Mouse (Mus musculus) embryo, embryonic 9.5 days (tissue): ENCODE measurements around the gene Sqor.

Experiments
- DNase-seq: peaks from one replicate; pipeline ENCODE4 v3.0.0-alpha.2; 2017; ENCODE audit errors: extremely low spot score

Sqor gene

GRCm38 (mm10) chr2:122783730-122784129 lies 18.7 kb downstream of the Sqor start:
- no peak for DNase-seq

- no peak for DNase-seq
These were observed 19.7 kb downstream of the Sqor start for GRCm38 (mm10) chr2:122784701-122785100.

DNA sequence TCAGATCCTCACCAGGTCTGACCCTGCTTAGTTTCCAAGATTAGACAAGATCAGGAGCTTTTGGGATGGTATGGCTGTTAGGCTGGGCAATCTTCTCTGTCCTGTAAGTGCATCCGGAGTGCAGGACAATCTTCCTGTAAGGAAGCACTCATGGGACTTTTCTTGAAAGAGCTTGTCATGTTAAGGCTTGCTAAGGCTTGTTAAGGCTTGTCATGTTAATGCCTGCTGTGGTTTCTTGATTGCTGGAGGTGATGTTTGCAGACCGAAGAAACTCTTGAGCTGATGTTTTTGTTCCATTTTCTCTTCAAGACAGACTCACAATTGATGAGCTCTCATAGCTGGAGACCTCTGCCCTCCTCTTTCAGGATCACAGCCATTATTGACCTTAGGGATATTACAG lies 21.1 kb downstream of the Sqor start:
- no peak for DNase-seq

GRCm38 (mm10) chr2:122789311-122789710 lies 24.3 kb downstream of the Sqor start:
- DNase-seq = no peak

- no peak for DNase-seq
These were observed 24.7 kb downstream of the Sqor start for GRCm38 (mm10) chr2:122789730-122790129.

GRCm38 (mm10) chr2:122804392-122804791 lies 39.4 kb downstream of the Sqor start:
- DNase-seq = no peak

DNA sequence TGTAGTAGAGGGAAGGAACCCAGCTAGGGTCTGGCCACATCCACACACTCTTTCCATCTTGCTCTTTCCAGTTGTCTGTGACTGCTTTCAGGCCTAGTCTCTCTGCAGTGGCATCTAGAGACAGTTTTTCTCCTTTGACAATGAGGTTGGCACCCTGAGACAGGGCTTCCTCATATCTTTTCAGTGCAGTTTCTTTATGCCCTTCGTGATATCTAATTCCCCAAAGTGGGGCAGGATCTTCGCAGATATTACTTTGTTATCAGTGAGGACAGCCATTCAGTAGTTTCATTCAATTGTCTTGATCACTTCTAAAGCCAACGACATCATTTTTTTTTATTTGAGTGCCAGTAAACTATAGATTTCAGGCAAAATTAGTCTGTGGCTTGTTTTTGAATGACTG lies 41.0 kb downstream of the Sqor start:
- DNase-seq = no peak

- no peak for DNase-seq
These were observed 44.0 kb downstream of the Sqor start for GRCm38 (mm10) chr2:122809027-122809426.

DNA sequence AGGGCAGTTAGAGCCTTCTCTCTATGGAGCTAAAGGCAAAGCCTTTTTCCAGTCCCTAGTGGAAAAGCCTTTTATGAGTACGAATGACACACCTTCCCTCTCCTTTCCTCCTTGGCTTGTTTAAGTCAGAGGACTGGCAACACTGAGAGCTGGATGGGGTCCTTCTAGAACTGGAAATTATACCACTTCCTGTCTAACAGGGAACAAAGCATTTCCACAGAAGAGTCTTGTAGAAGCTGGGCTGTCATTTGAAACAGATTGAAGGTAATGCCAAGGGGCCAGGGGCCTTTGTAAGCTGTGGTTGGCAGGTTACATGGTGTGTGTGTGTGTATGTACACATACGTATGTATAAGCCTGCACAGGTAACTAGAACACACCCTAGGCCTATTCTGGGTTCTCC lies 51.9 kb downstream of the Sqor start:
- no peak for DNase-seq

DNA sequence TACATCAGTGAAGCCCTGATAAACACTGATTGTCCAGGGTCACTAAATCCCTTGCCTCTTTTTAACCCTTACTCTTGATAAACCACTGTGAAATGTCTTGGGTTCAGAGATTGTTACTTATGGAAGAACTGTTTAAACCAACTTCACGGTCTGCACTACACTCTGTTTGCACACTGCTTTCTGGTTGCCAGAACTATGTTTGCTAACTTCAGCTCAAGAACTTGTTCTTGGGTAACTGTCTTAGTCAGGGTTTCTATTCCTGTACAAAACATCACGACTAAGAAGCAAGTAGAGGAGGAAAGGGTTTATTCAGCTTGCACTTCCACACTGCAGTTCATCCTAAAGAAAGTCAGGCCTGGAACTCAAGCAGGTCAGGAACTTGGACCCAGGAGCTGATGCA lies 56.2 kb downstream of the Sqor start:
- DNase-seq = no peak

GRCm38 (mm10) chr2:122825406-122826236 lies 60.6 kb downstream of the Sqor start:
- peak; percentile 53 for DNase-seq

GRCm38 (mm10) chr2:122826302-122826701 lies 61.3 kb downstream of the Sqor start:
- DNase-seq = no peak

GRCm38 (mm10) chr2:122854636-122855035 lies 89.6 kb downstream of the Sqor start:
- DNase-seq = no peak

DNA sequence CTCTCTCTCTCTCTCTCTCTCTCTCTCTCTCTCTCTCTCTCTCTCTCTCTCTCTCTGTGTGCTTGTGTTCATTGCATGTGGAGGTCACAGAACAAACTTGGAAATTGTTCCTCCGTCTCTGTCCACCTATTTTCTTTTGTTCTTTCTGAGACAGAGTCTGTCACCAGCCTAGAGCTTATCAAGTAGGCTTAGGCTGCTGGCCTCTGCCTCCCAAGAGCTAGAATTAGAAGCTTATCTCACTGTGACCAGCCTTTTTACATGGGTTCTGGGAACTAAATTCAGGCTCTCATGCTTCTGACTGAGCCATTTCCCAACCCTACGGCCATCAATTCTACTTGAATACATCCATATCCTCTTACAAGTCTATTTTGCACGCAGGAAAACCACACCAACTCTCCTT lies 90.3 kb downstream of the Sqor start:
- DNase-seq = no peak
